Mouse (Mus musculus) yolk sac, embryonic 10.5 days (tissue): ENCODE data around the gene Pyroxd1.

Experiments used
- DNase-seq: peaks from one replicate; pipeline ENCODE4 v3.0.0-alpha.2; 2017; ENCODE audit warnings: low spot score

The Pyroxd1 gene

DNA sequence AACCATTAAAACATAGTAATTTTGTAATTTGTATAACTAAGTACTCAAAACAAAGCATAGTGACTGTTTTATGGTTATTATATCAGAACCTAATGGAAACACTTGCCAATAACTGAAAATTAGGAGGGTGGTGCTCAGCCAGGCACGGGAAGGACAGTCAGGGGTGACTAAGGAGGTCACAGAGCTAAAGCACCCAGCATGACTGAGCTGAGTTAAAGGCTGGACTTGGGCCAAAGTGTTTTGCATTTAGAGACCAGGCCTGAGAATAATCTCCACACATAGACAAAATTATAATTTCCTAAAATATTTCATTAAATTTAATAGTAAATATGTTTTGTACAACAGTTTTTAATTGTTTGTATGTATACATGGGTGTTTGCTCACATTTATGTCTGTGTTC, 31.6 kb downstream of the Pyroxd1 start:
- no peak for DNase-seq

DNA sequence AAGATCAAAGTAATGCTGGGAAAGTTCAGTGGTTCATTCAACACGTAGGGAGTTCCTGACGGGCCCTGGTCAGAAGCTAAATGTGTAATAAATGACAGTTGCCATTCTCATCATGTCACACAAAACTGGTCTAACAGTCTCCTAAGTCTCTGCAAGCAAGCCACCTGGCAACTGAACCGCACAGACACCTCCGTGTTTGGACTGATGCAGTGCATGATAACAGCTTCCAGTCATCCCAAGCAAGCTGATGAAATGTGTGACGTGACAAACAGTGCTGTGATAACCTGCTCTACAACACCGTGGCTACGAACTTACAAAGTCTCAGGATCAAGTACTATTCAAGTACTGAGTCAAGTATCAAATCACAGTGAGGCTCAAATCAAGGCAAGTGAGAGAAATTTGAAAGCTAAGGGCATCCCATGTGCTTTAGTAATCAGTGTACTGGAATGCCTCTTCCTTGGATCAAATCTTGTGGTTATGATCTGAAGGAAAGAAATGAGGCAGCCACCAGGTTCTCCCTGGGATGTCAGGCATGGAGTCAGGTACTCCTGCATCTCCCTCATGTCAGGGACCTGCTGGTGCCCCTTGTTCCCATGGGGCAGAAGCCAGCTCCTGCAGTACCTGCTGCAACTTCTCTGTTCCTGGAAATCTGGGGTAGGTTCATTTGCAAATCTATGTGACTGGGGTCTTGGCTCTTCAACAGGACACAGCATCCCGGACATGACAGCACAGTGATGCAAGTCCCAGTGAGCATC, 33.3 kb downstream of the Pyroxd1 start:
- no peak for DNase-seq

DNA sequence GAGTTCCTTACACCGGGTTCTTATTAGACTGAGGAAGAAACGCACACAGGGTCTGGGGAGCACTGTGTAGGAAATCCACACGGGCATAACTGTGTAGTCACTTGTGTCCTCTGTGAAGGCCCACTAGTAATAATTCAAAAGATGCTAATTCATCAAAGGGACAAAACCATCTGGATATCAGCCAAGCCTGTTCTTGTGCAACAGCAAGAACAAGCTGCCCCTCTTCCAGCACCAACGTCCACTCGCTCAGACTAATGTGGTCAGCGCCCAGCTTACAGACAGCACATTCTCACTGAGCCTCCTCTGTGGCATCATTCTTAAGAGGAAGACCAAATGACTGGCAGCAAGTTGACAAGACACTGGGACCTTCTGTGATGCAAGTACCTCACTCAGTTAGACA, 34.5 kb downstream of the Pyroxd1 start:
- no peak for DNase-seq

DNA sequence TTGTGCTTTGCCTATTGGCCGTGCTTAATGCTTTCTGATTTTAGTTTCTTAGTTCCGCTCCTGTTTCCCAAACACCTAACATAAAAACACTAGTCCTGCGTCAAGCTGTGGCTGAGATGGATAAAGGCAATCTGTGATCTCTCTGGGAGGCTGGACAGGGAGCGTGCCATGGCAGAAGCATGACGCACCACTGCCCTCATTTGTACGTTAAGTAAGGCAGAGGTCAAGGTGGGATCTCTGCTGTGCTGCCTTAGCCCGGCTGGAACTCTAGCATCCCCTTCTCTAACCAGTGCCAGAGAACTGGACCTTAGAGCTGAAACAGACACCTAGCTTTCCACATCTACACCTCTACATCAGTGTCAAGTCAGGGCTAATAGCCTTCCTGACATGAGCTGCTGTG, 36.2 kb downstream of the Pyroxd1 start:
- DNase-seq: no peak

DNA sequence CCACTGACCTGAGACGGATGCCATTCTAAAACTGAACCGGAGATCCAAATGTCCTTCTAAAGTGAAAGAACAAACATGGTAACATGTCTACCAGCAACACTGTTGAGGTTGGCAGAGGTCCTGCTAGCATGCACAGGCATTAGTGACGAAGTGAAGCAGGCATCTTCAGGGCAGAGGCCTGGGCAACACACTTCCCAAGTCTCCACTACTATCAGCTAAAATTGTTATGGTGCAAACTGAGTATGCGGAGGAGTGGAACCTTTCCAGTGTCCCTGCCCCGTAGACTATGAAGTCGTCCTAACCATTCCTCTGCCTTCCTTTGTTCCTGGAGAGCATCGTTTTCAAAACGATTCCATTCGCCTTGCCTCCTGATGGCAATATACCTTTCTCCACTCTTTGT, 39.1 kb downstream of the Pyroxd1 start:
- DNase-seq: no peak

DNA sequence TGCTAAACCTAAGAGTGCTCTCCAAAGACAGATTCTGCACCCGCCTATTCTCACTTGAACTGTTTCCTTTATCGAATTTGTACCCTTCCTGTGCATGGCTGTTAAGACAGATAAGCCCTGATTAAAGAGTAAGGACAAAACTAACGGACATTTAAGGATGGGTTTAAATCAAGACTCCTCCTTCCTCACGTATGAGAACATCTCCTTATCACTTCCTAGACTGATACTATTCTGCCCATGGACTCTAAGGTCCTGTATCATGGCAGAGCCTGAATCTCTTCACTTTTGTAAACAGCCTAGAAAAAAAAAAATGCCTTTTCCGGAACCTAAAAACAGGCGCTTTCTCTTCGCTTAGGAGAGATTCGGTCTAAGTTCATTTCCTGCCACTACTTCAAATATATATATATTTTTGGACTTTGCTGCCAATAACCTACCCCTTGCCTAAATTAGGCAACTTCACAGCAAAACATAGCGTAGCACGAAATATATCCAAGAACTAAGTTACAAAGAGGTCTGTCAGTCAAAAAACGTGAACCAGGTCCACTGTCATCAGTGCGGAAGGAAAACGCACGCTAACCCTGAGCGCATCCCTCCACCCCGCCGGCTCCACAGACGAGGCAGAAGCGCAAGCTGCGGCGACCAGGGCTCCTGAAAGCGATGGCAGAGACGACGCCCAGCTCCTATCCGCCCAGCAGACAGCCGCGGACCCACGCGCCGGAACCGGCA, 41.0 kb downstream of the Pyroxd1 start:
- no peak for DNase-seq

DNA sequence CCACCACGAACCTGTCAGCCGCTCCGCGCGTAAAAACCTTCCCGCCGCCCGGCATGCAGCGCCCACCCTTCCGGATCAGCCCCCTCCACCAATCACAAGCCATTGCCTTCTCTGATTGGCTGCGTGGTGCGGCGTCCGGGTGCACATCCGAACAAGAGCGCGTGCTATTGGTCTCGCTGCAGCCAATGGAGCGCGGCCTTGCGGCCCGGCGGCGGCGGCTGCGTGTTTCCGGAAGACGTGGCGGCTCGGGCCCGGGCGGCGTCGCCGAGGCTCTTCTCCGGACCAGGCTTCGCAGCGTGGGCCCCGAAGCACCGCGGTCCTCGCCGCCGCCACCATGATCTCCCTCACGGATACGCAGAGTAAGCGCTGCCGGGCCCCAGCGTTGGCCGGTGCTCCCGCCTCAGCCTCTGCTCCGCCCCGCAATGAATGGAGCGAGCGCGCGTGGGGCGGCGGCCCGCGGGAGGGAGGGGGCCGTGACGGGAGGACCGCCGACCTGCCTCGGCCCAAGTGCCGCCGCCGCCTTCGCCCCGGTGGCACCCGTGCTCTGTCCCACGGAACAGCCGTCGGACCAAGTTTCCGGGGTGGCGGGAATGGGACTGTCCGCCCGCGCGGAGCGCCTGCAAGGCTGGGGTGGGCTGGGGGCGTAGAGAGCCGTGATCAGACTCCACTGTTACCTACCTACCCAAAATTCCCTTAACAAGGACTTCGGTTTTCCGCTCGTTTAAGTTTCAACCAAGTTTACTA, 41.7 kb downstream of the Pyroxd1 start, which contains the start of the genes Recql and Golt1b:
TSS of gene Recql (minus strand) at position 77 of the 744 bp plus-strand sequence.
TSS of gene Golt1b (plus strand) at position 211 of the 744 bp plus-strand sequence.
- peak; percentile 96 for DNase-seq

DNA sequence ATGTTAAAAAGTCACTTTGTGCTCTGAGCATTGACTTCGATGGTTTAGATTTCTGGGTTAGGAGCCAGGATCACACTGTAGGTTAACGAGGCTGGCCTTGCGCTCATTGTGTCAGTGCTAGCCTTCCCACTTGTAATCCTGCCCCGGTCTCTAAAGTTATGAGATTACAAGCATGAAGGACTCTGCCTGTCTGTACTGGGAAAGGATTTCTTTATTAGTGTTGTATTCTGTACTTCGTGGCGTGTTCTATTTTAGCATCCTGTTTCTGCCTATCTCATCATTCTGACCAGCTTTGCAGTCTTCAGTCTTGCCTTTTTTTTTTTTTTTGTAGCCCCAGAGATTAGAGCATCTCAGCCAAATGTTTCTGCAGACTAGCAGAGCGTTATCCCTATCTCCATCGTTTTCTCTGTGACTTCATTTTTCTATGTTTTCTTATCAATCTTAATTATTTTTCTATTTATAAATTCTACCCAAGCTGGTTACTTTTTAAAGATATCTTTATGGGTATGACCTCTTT, 42.4 kb downstream of the Pyroxd1 start:
- no peak for DNase-seq

DNA sequence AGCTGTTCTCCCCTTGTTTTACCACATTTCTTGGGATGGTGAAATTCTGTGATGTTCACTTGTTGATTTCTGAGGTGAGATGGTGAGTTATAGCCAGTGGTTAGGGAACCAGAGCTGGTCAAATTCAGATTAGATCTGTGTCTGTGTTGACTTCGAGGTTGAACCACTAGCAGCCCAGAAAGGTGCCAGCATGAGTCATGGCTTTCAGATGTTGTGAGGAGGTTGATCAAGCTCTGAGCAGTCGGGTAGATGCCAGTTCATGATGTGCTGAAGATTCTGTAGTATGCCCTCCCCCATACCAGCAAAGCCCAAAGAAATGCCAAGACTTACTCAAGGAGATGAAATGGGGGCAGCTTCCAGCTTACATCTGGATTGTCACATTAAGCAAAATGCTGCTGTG, 43.6 kb downstream of the Pyroxd1 start:
- DNase-seq: no peak

DNA sequence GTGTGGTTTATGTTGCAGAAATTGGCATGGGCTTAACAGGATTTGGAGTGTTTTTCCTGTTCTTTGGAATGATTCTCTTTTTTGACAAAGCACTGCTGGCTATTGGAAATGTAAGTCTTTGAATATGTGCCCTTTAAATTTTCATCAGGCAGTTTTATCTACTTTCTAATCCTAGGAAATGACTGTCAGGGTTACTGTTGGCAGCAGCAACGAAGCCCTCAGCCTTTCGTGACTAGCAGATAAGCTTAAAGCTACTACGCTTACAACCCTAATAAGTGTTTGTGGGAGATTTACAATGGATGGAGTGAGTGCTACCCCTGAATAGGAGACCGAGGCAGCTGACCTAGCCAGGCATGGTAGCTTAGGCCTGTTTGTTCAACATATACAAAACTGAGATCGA, 46.9 kb downstream of the Pyroxd1 start:
- DNase-seq: no peak

DNA sequence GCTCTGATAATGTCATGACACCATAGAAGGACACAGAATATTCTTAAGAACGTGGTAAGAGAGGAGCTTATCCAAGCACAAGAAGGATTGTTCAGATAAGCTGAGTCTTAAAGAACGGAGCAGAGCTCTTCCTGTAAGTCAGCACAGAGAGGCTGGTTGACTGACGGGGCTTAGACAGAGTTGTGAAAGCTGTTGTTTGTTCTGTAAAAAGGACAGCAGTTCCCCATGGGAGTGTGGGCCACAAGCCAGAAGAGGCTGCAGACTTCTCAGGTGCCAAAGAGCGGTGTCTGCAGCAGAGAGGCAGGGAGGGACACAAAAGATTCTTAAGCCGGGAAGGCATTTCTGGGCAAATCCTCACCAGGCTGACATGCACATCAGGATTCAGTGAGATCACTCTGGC, 49.2 kb downstream of the Pyroxd1 start:
- no peak for DNase-seq

DNA sequence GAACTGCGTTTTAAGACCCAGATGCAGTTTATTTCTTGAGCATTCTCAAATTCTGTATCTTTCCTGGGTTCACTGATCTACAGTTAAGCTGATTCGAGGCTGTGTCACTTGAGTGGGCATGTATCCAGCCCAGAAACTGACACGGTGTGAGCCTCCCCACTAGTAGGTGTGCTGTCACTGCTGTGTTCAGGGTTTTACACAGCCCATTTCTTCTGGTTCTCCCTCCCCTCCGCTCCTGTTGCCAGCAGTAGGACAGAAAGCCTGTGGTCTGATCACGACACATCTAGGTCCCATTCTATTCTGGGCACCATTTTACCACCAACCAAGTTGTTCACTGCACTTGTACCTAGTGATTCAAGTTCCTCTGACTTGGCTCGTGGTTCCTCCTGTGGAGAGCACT, 50.3 kb downstream of the Pyroxd1 start:
- no peak for DNase-seq

DNA sequence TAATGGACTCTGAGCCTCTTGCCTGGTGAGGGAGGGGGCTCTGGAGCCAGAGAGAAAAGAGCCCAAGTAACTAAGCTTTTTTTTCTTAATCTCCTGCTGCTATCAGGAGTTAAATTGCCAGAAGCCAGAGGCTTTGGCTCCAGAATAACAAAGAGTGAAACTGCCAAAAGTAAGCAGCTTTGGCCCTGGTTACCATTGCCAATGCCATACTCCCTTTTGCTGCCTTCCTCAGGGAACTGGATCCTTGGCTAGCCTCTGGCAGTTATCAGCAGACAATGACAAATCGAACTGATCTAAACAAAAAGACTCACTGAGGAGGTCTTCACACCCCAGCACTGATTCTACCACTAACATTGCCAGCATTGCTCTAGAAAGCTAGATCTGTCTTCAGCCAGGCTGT, 65.7 kb downstream of the Pyroxd1 start:
- DNase-seq: no peak
